Mouse (Mus musculus) heart, adult 2 months (tissue): Measurements from ENCODE around the gene B3gnt2.

Source experiments
- CTCF ChIP-seq: fragments of 200-600 bp; IDR thresholded peaks from 2 replicates; pipeline ENCODE4 v1.8.1; 2022; ENCODE audit warnings: antibody characterized with exemption, mild to moderate bottlenecking, moderate library complexity
- EP300 ChIP-seq: fragments of 200-500 bp; IDR thresholded peaks from 2 replicates; pipeline ENCODE4 v1.6.1; 2011; ENCODE audit warnings: low read depth, low read length, control low read depth; ENCODE audit not compliant: insufficient read depth

DNA sequence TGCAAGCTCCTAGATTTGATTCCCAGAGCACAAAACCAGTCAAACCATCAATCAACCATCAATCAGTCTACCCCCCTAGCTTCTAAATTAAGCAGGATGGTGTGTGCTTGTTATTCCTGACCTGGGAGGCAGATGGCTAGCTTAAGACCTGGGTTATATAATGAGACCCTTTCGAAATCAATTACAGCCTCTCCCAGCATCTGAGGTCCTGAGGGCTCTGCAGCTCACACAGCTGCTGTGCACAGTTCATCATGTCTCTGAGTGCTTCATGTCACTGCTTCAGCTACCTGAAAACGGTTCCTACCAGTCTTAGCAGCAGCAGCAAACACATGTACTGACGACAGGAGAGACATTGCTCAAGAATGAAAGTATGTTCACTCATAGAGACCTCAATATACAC lies 32.3 kb upstream of the B3gnt2 start:
- TF ChIP-seq CTCF (no peak), EP300 (no peak)
